Comparison of ENCODE assay signal across 15 mouse cellular contexts in genomic region chr9:52172550-52172949, GRCm38 (mm10). TPM values are rescaled to one million over a fixed set of nuclear protein-coding genes. Genes with fewer than 3 reads are reported as not detected.
A peak's percentile ranks its signal among the peaks of the same experiment; 100 is the strongest.
DNase-seq lines count a peak whose midpoint lies in the region; ATAC-seq and TF ChIP-seq lines count a peak whose summit lies in the region.
"Had no signal": no experiment of that assay in that cellular context is flagged by ENCODE, and none has a peak within 500 bp of the region (broad histone marks: within the 10 kb centered on the region; RNA-seq: fewer than 3 reads in every experiment).

No protein-coding gene starts in this region.

- no peak for TF ChIP-seq CTCF in liver, embryonic 14.5 days (IDR thresholded peaks at IDR 0.05; ENCODE audit: low read depth)
- no peak for TF ChIP-seq CTCF in kidney, adult 2 months (conservative IDR thresholded peaks at IDR 0.05; ENCODE audit: insufficient read depth, insufficient read length, low read depth, low read length)

- no peak for ATAC-seq in megakaryocyte, adult 5-6 weeks (ENCODE audit: poor library complexity, severe bottlenecking)
- ATAC-seq in liver, embryonic 14.5 days (ENCODE audit: insufficient read depth), result no peak
- ATAC-seq: inflammation-experienced regulatory T-cells, adult 6 months had no signal

- H3K4me3 ChIP-seq in megakaryocyte, embryonic 14.5 days (replicated peaks), result peak overlapping the region; percentile 90
- peak overlapping the region in 1 of 2 experiments; percentile 12; a peak in 1 of 4 replicates for H3K4me3 ChIP-seq in liver, embryonic 14.5 days (ENCODE audit: insufficient read depth in 1 of 2, low read depth in 2 of 2, low read length in 2 of 2)
- H3K4me3 ChIP-seq in kidney, adult 2 months (ENCODE audit: insufficient read depth, low read depth, low read length), result no peak overlapping the region
- H3K4me3 ChIP-seq: embryonic facial prominence, embryonic 12.5 days; kidney, embryonic 15.5 days; neural tube, embryonic 15.5 days had no signal

- 7% methylated on average over 7 of the region's 7 CpGs for WGBS in liver, embryonic 14.5 days (ENCODE audit: insufficient replicate concordance)
- 58% methylated on average over 7 of the region's 7 CpGs for WGBS in kidney, adult 2 months

- H3K4me2 ChIP-seq in liver, embryonic 14.5 days (ENCODE audit: low read depth), result peak overlapping the region; percentile 33
- H3K4me2 ChIP-seq: embryonic facial prominence, embryonic 12.5 days; kidney, embryonic 15.5 days; neural tube, embryonic 15.5 days had no signal

- H3K27me3 ChIP-seq in megakaryocyte, embryonic 14.5 days (replicated peaks), result no peaks in the 10 kb centered on the region
- H3K27me3 ChIP-seq in liver, embryonic 14.5 days (ENCODE audit: control insufficient read depth, insufficient read depth, low read length), result peaks cover 35% of the 10 kb centered on the region
- no peaks in the 10 kb centered on the region for H3K27me3 ChIP-seq in kidney, adult 2 months (replicated peaks; ENCODE audit: control insufficient read depth, insufficient read depth, low read length)
- H3K27me3 ChIP-seq: neural tube, embryonic 15.5 days had no signal

- DNase-seq in heart, adult 11 months, result peak; percentile 91
- no peak for DNase-seq in heart, postnatal 14 days
- DNase-seq in liver, embryonic 14.5 days (ENCODE audit: low read depth in 3 of 3, low spot score in 3 of 3), result no peak
- DNase-seq in spleen, postnatal 10 days (ENCODE audit: low spot score in 2 of 2), result no peak
- no peak for DNase-seq in retina, postnatal 1 day
- DNase-seq in kidney, adult 2 months, result no peak
- DNase-seq: cerebellum, adult 11 months; gastrocnemius, postnatal 10 days; thymus, adult 2 months had no signal

- H3K4me1 ChIP-seq in megakaryocyte, embryonic 14.5 days, result peaks cover 82% of the 10 kb centered on the region
- peaks cover 21 to 32% of the 10 kb centered on the region in 2 experiments for H3K4me1 ChIP-seq in liver, embryonic 14.5 days (replicated peaks; ENCODE audit: control insufficient read depth in 2 of 2, insufficient read depth in 2 of 2, low read length in 1 of 2)
- no peaks in the 10 kb centered on the region; the same call in 1 of the 2 replicates for H3K4me1 ChIP-seq in kidney, adult 2 months (ENCODE audit: control insufficient read depth, insufficient read depth, low read length)
- H3K4me1 ChIP-seq: embryonic facial prominence, embryonic 12.5 days had no signal

- H3K9me3 ChIP-seq in megakaryocyte, embryonic 14.5 days, result no peaks in the 10 kb centered on the region
- no peaks in the 10 kb centered on the region for H3K9me3 ChIP-seq in liver, embryonic 14.5 days (ENCODE audit: control insufficient read depth, low read length)
- H3K9me3 ChIP-seq: embryonic facial prominence, embryonic 12.5 days; kidney, embryonic 15.5 days; neural tube, embryonic 15.5 days had no signal

- no peak for TF ChIP-seq POLR2A in kidney, adult 2 months (IDR thresholded peaks at IDR 0.05; ENCODE audit: low read depth, low read length)

- H3K27ac ChIP-seq in liver, embryonic 14.5 days, result no peak overlapping the region
- no peak overlapping the region for H3K27ac ChIP-seq in kidney, adult 2 months (ENCODE audit: insufficient read depth, low read depth, low read length)
- H3K27ac ChIP-seq: embryonic facial prominence, embryonic 12.5 days; kidney, embryonic 15.5 days; neural tube, embryonic 15.5 days had no signal

- intact Hi-C loops in heart, postnatal 14 days (cut with DNase I), result no loop called here

- no peak for TF ChIP-seq EP300 in liver, embryonic 14.5 days (IDR thresholded peaks at IDR 0.05; ENCODE audit: low read depth)

- no peaks in the 10 kb centered on the region for H3K36me3 ChIP-seq in megakaryocyte, embryonic 14.5 days (replicated peaks; ENCODE audit: low read length)
- H3K36me3 ChIP-seq in liver, embryonic 14.5 days (replicated peaks; ENCODE audit: control insufficient read depth, insufficient read depth, low read depth), result no peaks in the 10 kb centered on the region
- H3K36me3 ChIP-seq in kidney, adult 2 months (ENCODE audit: control insufficient read depth, insufficient read depth, low read length), result no peaks in the 10 kb centered on the region
- H3K36me3 ChIP-seq: embryonic facial prominence, embryonic 12.5 days; kidney, embryonic 15.5 days; neural tube, embryonic 15.5 days had no signal

- H3K9ac ChIP-seq in liver, embryonic 14.5 days (replicated peaks), result no peak overlapping the region
- H3K9ac ChIP-seq: embryonic facial prominence, embryonic 12.5 days; kidney, embryonic 15.5 days; neural tube, embryonic 15.5 days had no signal

RNA-seq across cellular contexts. Expression of gene Zc3h12c, which starts 4.2 kb away (rescaled TPM):
- total RNA-seq in heart, postnatal 14 days (2021), result 1 to 10 TPM; 9.5 to 9.8 TPM
- polyA plus RNA-seq in megakaryocyte, embryonic 14.5 days (2012; ENCODE audit: insufficient read depth, low replicate concordance), result 0.22 TPM in 1 of 2 replicates, not detected in the other
- total RNA-seq in megakaryocyte, adult 5-6 weeks (2015), result 3.2 and 5.0 TPM in 2 replicates
- total RNA-seq in megakaryocyte, adult 5-6 weeks (2017), result 4.0 and 4.3 TPM in 2 replicates
- 0.29 and 0.38 TPM in 2 replicates for polyA plus RNA-seq in liver, embryonic 14.5 days (2012; rRNA removed)
- polyA plus RNA-seq in liver, embryonic 14.5 days (2014; fragmentation: Nextera tagmentation; extraction: Ambion mirVana), result 0.53 and 0.61 TPM in 2 replicates
- 6.0 and 6.3 TPM in 2 replicates for polyA plus RNA-seq in kidney, adult 2 months (2012; rRNA removed)
